Mouse (Mus musculus) retina, embryonic 14.5 days (tissue): ENCODE results near the gene Apoe.
A peak's percentile ranks its signal among the peaks of the same experiment; 100 is the strongest.

Experiments
- DNase-seq: peaks from one replicate; pipeline ENCODE4 v3.0.0-alpha.2; 2015; ENCODE audit warnings: low spot score

The Apoe gene

GRCm38 (mm10) chr7:19664955-19665841, 33.8 kb downstream of the Apoe start, which contains the start of gene Clptm1:
Gene Clptm1 (minus strand): TSS chr7:19665033.
- DNase-seq = peak; percentile 98

GRCm38 (mm10) chr7:19664455-19664954, 34.5 kb downstream of the Apoe start:
- DNase-seq = no peak

- DNase-seq = no peak
Measured at GRCm38 (mm10) chr7:19663940-19664339, 35.0 kb downstream of the Apoe start.

- DNase-seq = no peak
Measured at GRCm38 (mm10) chr7:19652614-19653013, 46.4 kb downstream of the Apoe start.

- no peak for DNase-seq
Measured at GRCm38 (mm10) chr7:19651063-19651786, 47.8 kb downstream of the Apoe start.
